Mouse (Mus musculus) gastrocnemius, postnatal 25 days (tissue): ENCODE results near the gene Lmod2. TPM values are rescaled to one million over a fixed set of nuclear protein-coding genes. Genes with fewer than 3 reads are reported as not detected.

Source experiments
- DNase-seq: peaks from one replicate; pipeline ENCODE4 v3.0.0; 2022
- total RNA-seq, 2 experiments: library from RNA; stranded (reverse); gene quantifications; 1 replicate in 1 of 2; 2 replicates in 1 of 2; pipeline ENCODE4 v1.2.3; 2021

Lmod2 gene
- total RNA-seq, 2 experiments from 2014 or later: 183 to 199 TPM

DNA sequence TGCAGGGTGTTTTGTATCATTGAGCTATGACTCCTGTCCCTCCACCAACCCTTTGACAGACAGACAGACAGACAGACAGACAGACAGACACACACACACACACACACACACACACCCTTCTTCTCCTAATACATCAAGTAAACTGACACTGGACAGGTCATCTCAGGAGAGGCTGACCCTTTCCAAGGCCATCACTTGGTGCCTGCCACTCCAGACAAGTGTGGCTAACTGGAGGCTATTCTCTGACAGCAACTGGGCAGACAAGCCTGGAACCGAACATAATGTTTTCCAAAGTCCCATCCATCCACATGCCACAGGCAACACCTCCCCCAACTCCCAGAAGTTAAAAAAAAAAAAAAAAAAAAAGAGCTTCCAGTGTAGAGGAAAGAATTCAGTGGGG, 4.1 kb downstream of the Lmod2 start:
- DNase-seq: peak; percentile 65

DNA sequence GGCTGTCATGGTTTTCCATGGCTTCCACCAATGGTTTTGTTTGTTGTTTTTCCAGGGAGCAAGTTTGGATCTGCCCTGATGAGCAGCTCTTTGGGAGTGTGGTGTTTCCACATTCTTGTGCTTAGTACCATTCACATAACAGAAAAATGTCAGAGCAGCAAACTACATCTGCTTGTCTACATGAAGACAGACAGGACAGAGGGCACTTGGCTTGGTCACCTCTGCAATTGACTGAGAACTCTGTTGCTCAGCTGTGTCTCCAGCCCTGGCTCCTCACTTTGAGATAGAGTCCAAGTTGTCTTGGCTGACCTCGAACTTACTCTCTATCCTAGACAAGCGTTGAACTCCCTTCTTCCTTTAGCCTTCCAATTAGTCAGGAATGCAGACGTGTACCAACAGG, 4.8 kb downstream of the Lmod2 start:
- no peak for DNase-seq

DNA sequence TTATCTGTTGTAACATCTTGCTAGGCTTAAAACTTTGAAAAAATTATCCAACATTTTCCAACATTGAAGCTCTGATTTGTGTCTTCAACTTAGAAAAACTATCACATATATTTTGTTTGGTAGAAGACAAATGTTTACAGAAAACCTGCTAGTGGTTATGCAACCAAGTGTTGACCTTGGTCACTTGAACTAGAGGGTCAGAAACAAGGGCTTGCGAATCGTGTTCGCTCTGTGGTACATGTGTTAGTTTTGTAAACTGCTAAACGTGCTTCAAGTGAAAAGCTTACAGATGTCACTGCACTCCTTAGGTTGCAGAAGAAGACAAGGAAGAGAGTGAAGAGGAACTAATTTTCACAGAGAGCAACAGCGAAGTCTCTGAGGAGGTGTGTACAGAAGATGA, 5.4 kb downstream of the Lmod2 start:
- no peak for DNase-seq

DNA sequence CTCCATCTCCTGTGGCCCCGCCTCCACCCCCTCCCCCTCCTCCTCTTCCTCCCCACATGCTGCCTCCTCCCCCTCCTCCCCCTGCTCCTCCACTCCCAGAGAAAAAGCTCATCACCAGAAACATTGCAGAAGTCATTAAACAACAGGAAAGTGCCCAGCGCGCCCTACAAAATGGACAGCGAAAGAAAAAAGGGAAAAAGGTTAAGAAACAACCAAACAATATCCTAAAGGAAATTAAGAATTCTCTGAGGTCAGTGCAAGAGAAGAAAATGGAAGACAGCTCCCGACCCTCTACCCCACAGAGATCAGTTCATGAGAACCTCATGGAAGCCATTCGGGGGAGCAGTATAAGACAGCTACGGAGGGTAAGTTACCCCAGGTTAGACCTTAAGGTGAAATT, 6.7 kb downstream of the Lmod2 start:
- DNase-seq: no peak

- DNase-seq: no peak
Measured at GRCm38 (mm10) chr6:24605631-24606030, 8.1 kb downstream of the Lmod2 start.

DNA sequence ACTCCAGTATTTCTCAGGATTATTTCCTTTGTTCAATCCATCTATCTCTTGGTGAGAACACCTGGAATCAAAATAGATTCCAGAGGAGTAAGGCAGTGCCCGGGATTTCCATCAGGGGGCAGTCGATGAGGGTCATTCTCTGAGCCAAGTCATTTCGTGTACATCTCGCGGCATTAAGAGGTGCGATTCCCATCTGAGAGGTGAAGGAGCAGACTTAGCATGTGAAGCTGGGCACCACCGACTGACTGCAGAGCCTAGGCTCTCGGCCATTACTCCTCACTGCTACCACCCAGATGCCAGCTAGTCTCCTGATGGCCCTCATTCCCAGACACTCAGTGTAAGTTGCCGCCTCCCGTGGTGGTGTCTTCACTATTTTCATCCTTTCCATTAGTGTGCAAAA, 8.9 kb downstream of the Lmod2 start:
- DNase-seq: no peak

- DNase-seq: no peak
Measured at GRCm38 (mm10) chr6:24607531-24607930, 10.0 kb downstream of the Lmod2 start.

GRCm38 (mm10) chr6:24608129-24608528, 10.6 kb downstream of the Lmod2 start:
- no peak for DNase-seq

GRCm38 (mm10) chr6:24608682-24609081, 11.1 kb downstream of the Lmod2 start:
- DNase-seq: no peak

DNA sequence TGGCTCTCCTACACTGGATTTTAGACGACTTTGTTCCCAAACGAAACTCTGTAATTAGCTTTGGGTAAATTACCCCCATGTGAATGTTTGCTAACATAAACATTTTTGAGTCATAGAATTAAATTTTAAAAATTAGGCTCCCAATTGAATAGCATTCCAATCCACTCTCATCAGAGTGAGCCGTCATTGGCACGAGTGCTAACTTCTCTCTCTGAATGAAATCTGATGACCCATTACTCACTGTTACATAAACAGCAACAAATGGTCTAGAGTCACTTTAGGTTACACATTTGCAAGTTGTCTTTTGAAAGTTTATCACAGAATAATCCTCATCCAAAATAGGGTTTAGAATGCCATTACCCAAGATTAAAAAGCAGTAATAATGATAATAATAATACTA, 12.0 kb downstream of the Lmod2 start:
- DNase-seq: no peak

DNA sequence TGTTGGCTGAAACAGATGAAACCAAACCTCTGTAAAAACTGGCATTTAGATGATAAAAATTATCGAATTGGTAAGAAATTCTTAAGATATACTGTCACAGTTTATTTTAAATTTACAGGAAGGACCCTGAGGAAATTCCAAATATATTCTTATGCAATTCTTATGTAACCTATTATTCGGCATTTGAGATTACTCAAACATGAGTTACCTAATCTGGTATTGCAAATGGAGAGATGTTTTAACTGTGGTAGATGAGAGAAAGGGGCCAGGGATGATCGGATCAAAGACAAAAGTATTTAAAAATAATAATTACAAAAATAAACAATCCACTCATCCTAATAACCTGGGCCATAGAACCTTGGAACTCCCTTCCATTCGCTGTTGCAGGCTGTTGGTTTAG, 12.8 kb downstream of the Lmod2 start:
- no peak for DNase-seq

GRCm38 (mm10) chr6:24612074-24612755, 14.7 kb downstream of the Lmod2 start:
- DNase-seq: peak; percentile 72

DNA sequence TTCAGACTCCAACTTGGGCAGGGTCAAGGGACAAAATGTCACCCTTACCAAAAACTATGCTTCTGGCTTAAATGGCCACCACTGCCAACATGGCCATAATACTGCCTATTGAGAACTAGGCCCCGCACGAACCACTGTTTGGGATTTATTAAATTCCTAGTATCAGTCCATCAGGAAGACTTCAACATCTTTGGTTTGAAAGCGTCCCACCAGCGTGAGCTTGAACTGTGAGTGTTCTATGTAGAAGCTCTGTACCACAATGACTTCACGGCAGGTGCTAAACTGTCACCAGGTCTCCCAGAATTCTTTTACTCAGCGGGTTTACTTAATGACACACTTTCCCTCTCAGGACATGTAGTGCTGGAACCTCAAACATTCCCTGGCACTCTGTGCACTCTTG, 15.8 kb downstream of the Lmod2 start:
- no peak for DNase-seq

- DNase-seq: no peak
Measured at GRCm38 (mm10) chr6:24613918-24614317, 16.4 kb downstream of the Lmod2 start.

DNA sequence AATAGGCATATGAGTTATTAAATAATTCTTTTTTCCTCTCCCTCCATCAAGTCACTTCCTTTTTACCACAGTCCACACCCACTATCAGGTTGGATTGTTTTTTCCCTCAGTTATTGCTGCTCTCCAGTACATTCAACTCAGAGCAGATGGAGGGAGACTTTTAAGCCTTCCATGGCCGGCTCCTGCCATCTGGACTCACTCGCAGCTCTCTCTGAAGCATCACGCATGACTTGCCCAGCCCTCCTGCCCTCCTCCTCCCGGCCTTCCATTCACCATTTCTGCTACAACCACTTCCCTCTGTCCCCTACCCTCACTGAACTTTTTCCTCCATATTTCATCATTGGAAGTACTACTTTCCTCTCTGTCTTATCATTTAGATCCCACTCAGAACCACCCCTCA, 19.2 kb downstream of the Lmod2 start:
- no peak for DNase-seq

DNA sequence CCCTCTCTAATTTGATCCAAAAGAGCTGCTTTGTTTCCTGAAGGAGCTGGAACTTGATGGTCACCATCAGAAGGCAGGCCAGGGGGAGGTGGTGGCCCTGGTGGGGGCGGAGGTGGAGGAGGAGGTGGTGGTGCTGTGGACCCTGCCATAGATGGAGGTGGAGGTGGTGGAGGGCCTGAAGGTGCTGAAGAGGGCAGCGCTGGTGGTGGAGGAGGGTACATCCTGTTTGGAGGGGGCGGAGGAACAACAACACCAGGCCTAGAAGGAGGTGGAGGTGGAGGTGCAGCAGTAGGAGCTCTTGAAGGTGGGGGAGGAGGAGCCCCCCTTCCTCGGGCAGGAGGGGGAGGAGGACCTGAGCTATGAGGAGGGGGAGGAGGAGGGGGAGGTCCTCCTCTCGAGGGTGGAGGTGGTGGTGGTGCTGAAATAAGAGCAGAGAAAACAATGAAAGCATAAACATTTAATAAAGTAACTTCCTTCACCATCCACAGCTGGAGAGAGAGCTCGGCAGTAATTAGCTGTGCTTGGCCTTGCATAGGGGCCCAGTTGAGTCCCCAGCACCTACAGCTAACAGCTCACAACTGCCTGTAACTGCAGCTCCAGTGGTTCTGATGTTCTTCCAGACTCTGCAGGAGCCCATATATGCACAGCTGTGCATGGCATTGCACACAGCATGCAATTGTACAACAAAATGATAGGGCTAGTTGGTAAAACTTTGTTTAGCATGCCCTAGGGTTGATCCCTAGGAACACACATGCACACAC, 21.9 kb downstream of the Lmod2 start:
- no peak for DNase-seq

- no peak for DNase-seq
Measured at GRCm38 (mm10) chr6:24620936-24621335, 23.4 kb downstream of the Lmod2 start.

GRCm38 (mm10) chr6:24622098-24622497, 24.5 kb downstream of the Lmod2 start:
- DNase-seq: no peak

GRCm38 (mm10) chr6:24627586-24628030, 30.0 kb downstream of the Lmod2 start:
- no peak for DNase-seq

- no peak for DNase-seq
Measured at GRCm38 (mm10) chr6:24628499-24628898, 30.9 kb downstream of the Lmod2 start.

- no peak for DNase-seq
Measured at GRCm38 (mm10) chr6:24632061-24632460, 34.5 kb downstream of the Lmod2 start.

DNA sequence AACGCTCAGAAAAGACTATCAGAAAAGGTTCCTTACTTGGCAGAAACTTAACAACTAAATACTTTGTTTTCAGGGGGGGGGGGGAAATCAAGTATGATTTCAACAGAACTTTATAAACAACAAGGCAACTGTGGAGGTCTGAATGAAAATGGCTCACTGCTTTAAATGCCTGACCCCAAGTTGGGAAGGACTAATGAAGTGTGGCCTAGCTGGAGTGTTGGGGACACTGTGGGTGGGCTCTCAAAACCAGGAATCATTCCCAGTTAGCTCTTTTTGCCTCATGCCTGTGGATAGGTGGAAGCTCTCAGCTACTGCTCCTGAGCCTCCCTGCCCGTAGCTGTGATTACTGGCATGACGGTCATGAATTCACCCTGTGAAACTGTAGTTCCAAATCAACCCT, 36.5 kb downstream of the Lmod2 start:
- no peak for DNase-seq

GRCm38 (mm10) chr6:24635814-24636213, 38.3 kb downstream of the Lmod2 start:
- DNase-seq: no peak

DNA sequence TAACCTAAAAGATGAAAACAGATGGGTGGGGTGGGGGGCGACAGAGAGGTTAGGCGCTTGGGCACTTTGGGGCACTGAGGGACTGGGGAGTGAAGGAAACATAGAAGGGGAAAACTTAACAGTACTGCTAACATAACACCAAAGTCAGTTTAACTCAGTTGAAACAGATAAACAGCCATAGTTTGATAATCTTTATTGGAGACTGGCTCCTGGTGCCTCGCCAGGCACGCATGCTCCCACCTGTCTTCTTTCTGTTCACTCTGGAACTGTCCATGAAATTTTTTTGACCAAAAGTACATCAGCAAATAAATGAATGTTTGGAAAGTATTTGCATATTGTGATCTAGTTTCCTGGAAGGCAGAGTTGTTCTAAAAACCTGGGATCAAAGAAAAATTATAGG, 43.7 kb downstream of the Lmod2 start:
- no peak for DNase-seq
